Mouse (Mus musculus): ENCODE data around the gene Begain. TPM values are rescaled to one million over a fixed set of nuclear protein-coding genes. Genes with fewer than 3 reads are reported as not detected.

Gene Begain
- total RNA-seq, 2 experiments from 2014 or later: 0.51 to 0.67 TPM

GRCm38 (mm10) chr12:109057736-109058135 is 10.3 kb downstream of the Begain start:
- no peak for DNase-seq
- intact Hi-C loops (cut with DNase I): no loop called here

- intact Hi-C loops (cut with DNase I): no loop called here
- peak in 1 of 2 experiments; percentile 8 for DNase-seq
These were observed 14.8 kb downstream of the Begain start for GRCm38 (mm10) chr12:109053020-109053806.

GRCm38 (mm10) chr12:109049949-109050348 is 18.1 kb downstream of the Begain start:
- DNase-seq: no peak
- intact Hi-C loops (cut with DNase I): no loop called here

- DNase-seq: no peak
- intact Hi-C loops (cut with DNase I): no loop called here
These were observed 22.4 kb downstream of the Begain start for GRCm38 (mm10) chr12:109045581-109045980.

- no peak for DNase-seq
- intact Hi-C loops (cut with DNase I): no loop called here
These were observed 23.5 kb downstream of the Begain start for GRCm38 (mm10) chr12:109044497-109044896.

GRCm38 (mm10) chr12:109039311-109039710 is 28.7 kb downstream of the Begain start:
- intact Hi-C loops (cut with DNase I): no loop called here
- no peak for DNase-seq

- no peak for DNase-seq
- intact Hi-C loops (cut with DNase I): no loop called here
These were observed 29.7 kb downstream of the Begain start for GRCm38 (mm10) chr12:109038179-109038819.

- no peak for DNase-seq
- intact Hi-C loops (cut with DNase I): no loop called here
These were observed 31.0 kb downstream of the Begain start for GRCm38 (mm10) chr12:109037026-109037425.

GRCm38 (mm10) chr12:109023780-109024179 is 44.2 kb downstream of the Begain start:
- no peak for DNase-seq
- intact Hi-C loops (cut with DNase I): no loop called here

- DNase-seq: no peak
- intact Hi-C loops (cut with DNase I): no loop called here
These were observed 45.1 kb downstream of the Begain start for GRCm38 (mm10) chr12:109022966-109023365.

- intact Hi-C loops (cut with DNase I): no loop called here
- DNase-seq: no peak
These were observed 45.8 kb downstream of the Begain start for GRCm38 (mm10) chr12:109022181-109022691.

GRCm38 (mm10) chr12:109010070-109010649 is 57.9 kb downstream of the Begain start:
- intact Hi-C loops (cut with DNase I): no loop called here
- DNase-seq: no peak

GRCm38 (mm10) chr12:109002978-109003377 is 65.0 kb downstream of the Begain start:
- intact Hi-C loops (cut with DNase I): no loop called here

GRCm38 (mm10) chr12:108997249-108997648 is 70.8 kb downstream of the Begain start:
- no peak for DNase-seq
- intact Hi-C loops (cut with DNase I): no loop called here

More at GRCm38 (mm10) chr12:109002978-109003377, 65.0 kb downstream of the Begain start:
- DNase-seq: no peak

GRCm38 (mm10) chr12:108995976-108996636 is 71.9 kb downstream of the Begain start:
- no peak for DNase-seq
- intact Hi-C loops (cut with DNase I): no loop called here

- intact Hi-C loops (cut with DNase I): no loop called here
- peak; percentile 87 to 91 for DNase-seq
These were observed 73.5 kb downstream of the Begain start for GRCm38 (mm10) chr12:108994436-108995031.

GRCm38 (mm10) chr12:108993046-108993445 is 75.0 kb downstream of the Begain start:
- intact Hi-C loops (cut with DNase I): no loop called here
- no peak for DNase-seq

GRCm38 (mm10) chr12:108990425-108990824 is 77.6 kb downstream of the Begain start:
- no peak for DNase-seq
- intact Hi-C loops (cut with DNase I): no loop called here

- no peak for DNase-seq
- intact Hi-C loops (cut with DNase I): no loop called here
These were observed 80.6 kb downstream of the Begain start for GRCm38 (mm10) chr12:108987448-108987847.

GRCm38 (mm10) chr12:108985025-108985424 is 83.0 kb downstream of the Begain start:
- intact Hi-C loops (cut with DNase I): no loop called here
- DNase-seq: no peak
